Mouse (Mus musculus) hindbrain, embryonic 11.5 days (tissue): ENCODE results near the gene Mslnl. TPM values are rescaled to one million over a fixed set of nuclear protein-coding genes. Genes with fewer than 3 reads are reported as not detected.

Source experiments
- ATAC-seq: fragments of 200-750 bp; cut with Nextera tagmentation; 2 replicates; pipeline ENCODE4 v1.8.0; 2017; ENCODE audit warnings: mild to moderate bottlenecking, moderate TSS enrichment, moderate library complexity; ENCODE audit not compliant: low FRiP score
- DNase-seq: peaks from one replicate; pipeline ENCODE4 v3.0.0-alpha.2; 2015; ENCODE audit warnings: low spot score
- H3K27ac ChIP-seq: fragments of 300-500 bp; sonication (generic); 2 replicates; pipeline ENCODE4 v1.5.1; 2014; ENCODE audit warnings: mild to moderate bottlenecking, low read depth, low read length
- H3K27me3 ChIP-seq: fragments of 300-500 bp; sonication (generic); 2 replicates; pipeline ENCODE4 v1.6.1; 2014; ENCODE audit warnings: mild to moderate bottlenecking, low read length, moderate library complexity, mixed read lengths; ENCODE audit not compliant: control insufficient read depth, insufficient read depth
- H3K36me3 ChIP-seq: fragments of 300-500 bp; sonication (generic); 2 replicates; pipeline ENCODE4 v1.6.1; 2014; ENCODE audit warnings: mild to moderate bottlenecking, low read length, moderate library complexity, mixed read lengths; ENCODE audit not compliant: control insufficient read depth, insufficient read depth
- H3K4me1 ChIP-seq: fragments of 300-500 bp; sonication (generic); replicated peaks from 2 replicates; pipeline ENCODE4 v1.6.1; 2014; ENCODE audit warnings: low read length, mixed read lengths; ENCODE audit not compliant: control insufficient read depth, insufficient read depth
- H3K4me2 ChIP-seq: fragments of 300-500 bp; sonication (generic); replicated peaks from 2 replicates; pipeline ENCODE4 v1.6.1; 2014; ENCODE audit warnings: mild to moderate bottlenecking, low read depth, low read length
- H3K4me3 ChIP-seq: fragments of 300-500 bp; sonication (generic); 2 replicates; pipeline ENCODE4 v1.5.1; 2014; ENCODE audit warnings: low read depth, low read length
- H3K9ac ChIP-seq: fragments of 300-500 bp; sonication (generic); 2 replicates; pipeline ENCODE4 v1.6.1; 2014; ENCODE audit warnings: low read depth, low read length
- H3K9me3 ChIP-seq: fragments of 300-500 bp; sonication (generic); 2 replicates; pipeline ENCODE4 v1.6.1; 2016; ENCODE audit warnings: low read length; ENCODE audit not compliant: control insufficient read depth
- WGBS: fragments of 180-500 bp; shearing (Covaris S2); extraction: QIAGEN DNeasy Blood & Tissue Kit; methylation state at CpG from one replicate; pipeline ENCODE4 v1.1.7; 2014; 5-methylcytosine and 5-hydroxymethylcytosine counted together
- polyA plus RNA-seq: library from polyadenylated mRNA; unstranded; fragments of >200 nt; fragmentation: Nextera tagmentation; extraction: Ambion mirVana; gene quantifications from 2 replicates; pipeline ENCODE4 v1.2.1, GENCODE M21; 2014

Gene Mslnl
- polyA plus RNA-seq = not detected in 2 replicates

- WGBS = 84% methylated on average over 3 of the region's 3 CpGs
- no peaks in the 10 kb centered on the region for H3K36me3 ChIP-seq
- no peaks in the 10 kb centered on the region for H3K27me3 ChIP-seq
- no peak within 1 kb of the TSS for H3K9ac ChIP-seq
- no peak for DNase-seq
- H3K27ac ChIP-seq = no peak within 1 kb of the TSS
- no peak within 1 kb of the TSS for H3K4me2 ChIP-seq
- 0 out of 2 replicates have a peak, but pooled peaks cover 2% of the 10 kb centered on the region for H3K4me1 ChIP-seq
- no peak within 1 kb of the TSS for H3K4me3 ChIP-seq
- no peak for ATAC-seq
- H3K9me3 ChIP-seq = no peaks in the 10 kb centered on the region
Measured at GRCm38 (mm10) chr17:25735745-25736144, at the start of gene Mslnl. Mslnl (plus strand) TSS chr17:25736042.

GRCm38 (mm10) chr17:25686323-25686722 lies 49.5 kb upstream of the Mslnl start:
- no peaks in the 10 kb centered on the region for H3K36me3 ChIP-seq
- H3K27me3 ChIP-seq = no peaks in the 10 kb centered on the region
- no peak overlapping the region for H3K4me2 ChIP-seq
- no peak overlapping the region for H3K27ac ChIP-seq
- no peaks in the 10 kb centered on the region for H3K9me3 ChIP-seq
- peak; percentile 57 for DNase-seq
- 54% methylated on average over 7 of the region's 7 CpGs for WGBS
- H3K4me3 ChIP-seq = no peak overlapping the region
- no peaks in the 10 kb centered on the region for H3K4me1 ChIP-seq
- ATAC-seq = no peak
- H3K9ac ChIP-seq = no peak overlapping the region

- H3K4me3 ChIP-seq = no peak overlapping the region
- no peaks in the 10 kb centered on the region for H3K36me3 ChIP-seq
- H3K4me2 ChIP-seq = no peak overlapping the region
- no peaks in the 10 kb centered on the region for H3K9me3 ChIP-seq
- no peaks in the 10 kb centered on the region for H3K4me1 ChIP-seq
- no peak for DNase-seq
- no peak overlapping the region for H3K27ac ChIP-seq
- 80% methylated on average over 4 of the region's 4 CpGs for WGBS
- H3K27me3 ChIP-seq = no peaks in the 10 kb centered on the region
- no peak for ATAC-seq
- H3K9ac ChIP-seq = no peak overlapping the region
Measured at GRCm38 (mm10) chr17:25688922-25689321, 46.9 kb upstream of the Mslnl start.

DNA sequence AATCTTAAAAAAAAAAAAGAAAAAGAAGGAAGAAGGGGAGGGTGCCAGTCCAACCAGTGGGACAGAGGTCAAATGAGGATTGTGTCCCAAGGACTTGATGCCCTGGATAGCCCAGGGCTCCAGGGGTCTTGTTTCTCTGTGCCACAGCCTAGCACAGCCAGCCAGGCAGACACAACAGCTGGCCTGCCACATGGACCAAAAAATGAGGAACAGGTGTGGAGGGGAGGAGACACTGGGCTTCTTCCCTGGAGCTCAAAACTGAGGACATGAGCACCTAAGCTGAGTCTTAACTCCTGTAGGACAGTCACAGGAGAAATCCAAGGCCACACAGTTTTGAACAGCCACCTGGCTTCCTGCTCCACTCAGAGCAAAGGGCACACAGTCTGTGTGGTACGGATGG lies 39.6 kb upstream of the Mslnl start:
- Histone ChIP-seq H3K27me3 (no peaks in the 10 kb centered on the region), H3K27ac (no peak overlapping the region), H3K4me3 (no peak overlapping the region), H3K9me3 (no peaks in the 10 kb centered on the region), H3K4me2 (no peak overlapping the region), H3K4me1 (0 out of 2 replicates have a peak, but pooled peaks cover 3% of the 10 kb centered on the region), H3K36me3 (no peaks in the 10 kb centered on the region), H3K9ac (0 out of 2 replicates have a peak overlapping the region, but pooled peaks have one; percentile 27)
- DNase-seq (no peak), ATAC-seq (no peak)
- 33% methylated on average over 1 of the region's 1 CpGs for WGBS

DNA sequence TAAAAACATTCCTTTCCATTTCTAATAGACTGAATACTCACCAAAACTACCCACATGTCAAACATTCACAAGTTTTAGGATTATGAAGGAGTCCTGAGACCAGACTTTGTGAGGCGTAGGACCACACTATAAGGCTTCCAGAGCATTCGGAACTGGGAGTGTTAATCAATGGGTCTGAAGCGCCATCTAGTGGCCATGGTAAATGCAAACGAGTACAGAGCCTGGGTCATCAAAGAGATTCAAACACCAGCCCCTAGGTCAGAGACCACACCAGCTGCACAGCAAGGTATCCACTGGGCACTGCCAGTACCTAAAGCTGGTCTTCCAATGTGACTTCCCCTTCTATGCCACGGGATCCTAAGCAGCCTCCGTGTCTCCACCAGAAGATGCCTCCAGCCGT lies 37.4 kb upstream of the Mslnl start:
- WGBS = 13% methylated on average over 7 of the region's 7 CpGs
- H3K4me2 ChIP-seq = no peak overlapping the region
- no peaks in the 10 kb centered on the region for H3K36me3 ChIP-seq
- H3K27ac ChIP-seq = no peak overlapping the region
- DNase-seq (peak; percentile 91), ATAC-seq (no peak)
- H3K9me3 ChIP-seq = no peaks in the 10 kb centered on the region
- 0 out of 2 replicates have a peak, but pooled peaks cover 3% of the 10 kb centered on the region for H3K4me1 ChIP-seq
- H3K27me3 ChIP-seq = no peaks in the 10 kb centered on the region
- H3K4me3 ChIP-seq = no peak overlapping the region
- H3K9ac ChIP-seq = no peak overlapping the region

DNA sequence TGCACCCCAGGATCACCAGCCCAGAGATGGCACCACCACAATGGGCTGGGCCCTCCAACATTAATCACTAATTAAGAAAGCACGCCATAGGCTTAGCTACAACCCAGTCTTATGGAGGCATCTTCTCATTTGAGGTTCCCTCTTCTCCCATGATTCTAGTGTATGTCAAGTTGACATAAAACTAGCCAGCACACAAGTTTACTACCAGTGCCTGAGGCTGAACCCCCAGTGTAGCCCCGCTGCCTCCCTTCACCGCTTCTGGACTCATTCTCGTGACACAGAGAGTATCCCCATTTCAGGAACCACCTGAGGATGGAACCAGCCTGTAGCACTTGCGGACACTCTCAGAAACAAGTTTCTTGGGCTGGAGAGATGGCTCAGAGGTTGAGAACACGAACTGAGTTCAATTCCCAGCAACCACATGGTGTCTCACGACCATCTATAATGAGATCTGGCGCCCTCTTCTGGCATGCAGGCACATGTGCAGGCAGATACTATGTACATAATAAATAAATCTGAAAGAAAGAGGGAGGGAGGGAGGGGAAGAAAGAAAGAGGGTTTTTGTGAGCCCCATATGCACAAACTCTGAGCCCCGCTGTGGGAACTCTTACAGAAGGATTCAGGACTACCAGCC lies 34.9 kb upstream of the Mslnl start:
- H3K9ac ChIP-seq = no peak overlapping the region
- 60% methylated on average over 9 of the region's 9 CpGs for WGBS
- H3K27ac ChIP-seq = no peak overlapping the region
- no peaks in the 10 kb centered on the region for H3K36me3 ChIP-seq
- no peaks in the 10 kb centered on the region for H3K27me3 ChIP-seq
- no peak overlapping the region for H3K4me2 ChIP-seq
- DNase-seq (no peak), ATAC-seq (no peak)
- H3K4me1 ChIP-seq = 0 out of 2 replicates have a peak, but pooled peaks cover 3% of the 10 kb centered on the region
- no peak overlapping the region for H3K4me3 ChIP-seq
- H3K9me3 ChIP-seq = no peaks in the 10 kb centered on the region

- no peaks in the 10 kb centered on the region for H3K9me3 ChIP-seq
- WGBS = 90% methylated on average over 2 of the region's 2 CpGs
- H3K4me3 ChIP-seq = no peak overlapping the region
- H3K9ac ChIP-seq = no peak overlapping the region
- no peak for DNase-seq
- no peak overlapping the region for H3K4me2 ChIP-seq
- ATAC-seq = no peak
- no peaks in the 10 kb centered on the region for H3K36me3 ChIP-seq
- H3K27ac ChIP-seq = no peak overlapping the region
- H3K4me1 ChIP-seq = no peaks in the 10 kb centered on the region
- 0 out of 2 replicates have a peak, but pooled peaks cover 2% of the 10 kb centered on the region for H3K27me3 ChIP-seq
Measured at GRCm38 (mm10) chr17:25709994-25710393, 25.8 kb upstream of the Mslnl start.

- Histone ChIP-seq H3K9ac (no peak overlapping the region), H3K27ac (no peak overlapping the region), H3K4me1 (peaks cover 1% of the 10 kb centered on the region; the same call in 1 of the 2 replicates), H3K36me3 (no peaks in the 10 kb centered on the region), H3K9me3 (no peaks in the 10 kb centered on the region), H3K27me3 (peaks cover 2% of the 10 kb centered on the region; the same call in 1 of the 2 replicates), H3K4me2 (no peak overlapping the region), H3K4me3 (no peak overlapping the region)
- no peak for DNase-seq
- no peak for ATAC-seq
- WGBS = 87% methylated on average over 4 of the region's 4 CpGs
Measured at GRCm38 (mm10) chr17:25711136-25711535, 24.7 kb upstream of the Mslnl start.

DNA sequence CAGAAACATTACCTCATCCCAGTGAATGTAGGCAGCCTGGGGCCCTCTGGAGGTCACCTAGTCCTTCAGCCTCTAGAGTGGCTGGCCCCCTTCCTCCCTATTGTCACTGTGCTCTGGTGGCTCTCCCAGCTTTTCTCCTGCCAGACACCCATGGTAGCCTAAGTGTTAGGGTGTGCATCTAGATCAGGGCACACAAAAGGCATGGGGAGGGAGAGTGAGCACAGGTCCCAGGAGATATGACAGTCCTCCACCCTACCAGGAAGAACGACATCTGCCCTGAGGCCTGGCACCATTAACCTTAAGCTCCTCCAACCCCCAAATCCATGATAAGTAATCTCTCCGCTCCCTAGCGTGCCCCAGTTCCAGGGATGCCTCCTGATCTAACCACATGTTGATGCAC lies 20.2 kb upstream of the Mslnl start:
- H3K4me3 ChIP-seq = no peak overlapping the region
- no peaks in the 10 kb centered on the region for H3K9me3 ChIP-seq
- ATAC-seq (no peak), DNase-seq (no peak)
- H3K27ac ChIP-seq = no peak overlapping the region
- 46% methylated on average over 3 of the region's 3 CpGs for WGBS
- H3K27me3 ChIP-seq = peaks cover 17% of the 10 kb centered on the region
- H3K4me1 ChIP-seq = peaks cover 4% of the 10 kb centered on the region; the same call in 1 of the 2 replicates
- H3K36me3 ChIP-seq = no peaks in the 10 kb centered on the region; the same call in 1 of the 2 replicates
- no peak overlapping the region for H3K4me2 ChIP-seq
- H3K9ac ChIP-seq = no peak overlapping the region
